Mouse (Mus musculus) C2C12 (cell line): ENCODE results near the gene Ankrd31. TPM values are rescaled to one million over a fixed set of nuclear protein-coding genes. Genes with fewer than 3 reads are reported as not detected.

Experiments
- H3K27me3 ChIP-seq: one replicate; pipeline ENCODE4 v1.6.1; 2011; ENCODE audit not compliant: control insufficient read depth, insufficient read depth, insufficient read length
- H3K36me3 ChIP-seq: one replicate; pipeline ENCODE4 v1.6.1; 2011; ENCODE audit not compliant: control insufficient read depth, insufficient read depth
- H3K4me3 ChIP-seq: one replicate; pipeline ENCODE4 v1.5.1; 2011; ENCODE audit warnings: mild to moderate bottlenecking, control low read depth; ENCODE audit not compliant: poor library complexity, insufficient read depth, severe bottlenecking
- H3K79me2 ChIP-seq: one replicate; pipeline ENCODE4 v1.6.1; 2011; ENCODE audit not compliant: control insufficient read depth, insufficient read depth
- H3K79me3 ChIP-seq: one replicate; pipeline ENCODE4 v1.6.1; 2011; ENCODE audit warnings: low read depth, control low read depth
- H3ac ChIP-seq: one replicate; pipeline ENCODE3; 2011; ENCODE audit warnings: low read depth; ENCODE audit not compliant: control insufficient read depth, insufficient read length
- CEBPB ChIP-seq: IDR thresholded peaks from one replicate; pipeline ENCODE4 v1.6.1; 2011; ENCODE audit warnings: low read depth, mild to moderate bottlenecking, control low read depth, moderate library complexity
- CTCF ChIP-seq: IDR thresholded peaks from one replicate; pipeline ENCODE4 v1.5.1; 2011; ENCODE audit not compliant: control insufficient read depth, insufficient read depth, insufficient read length
- FOSL1 ChIP-seq: IDR thresholded peaks from one replicate; pipeline ENCODE4 v1.8.0; 2011; ENCODE audit warnings: mild to moderate bottlenecking, low read length; ENCODE audit not compliant: poor library complexity, insufficient read depth, severe bottlenecking
- MAX ChIP-seq: IDR thresholded peaks from one replicate; pipeline ENCODE4 v1.6.1; 2011; ENCODE audit warnings: mild to moderate bottlenecking, control low read depth
- MYOD1 ChIP-seq: IDR thresholded peaks from one replicate; pipeline ENCODE4 v1.6.1; 2011; ENCODE audit warnings: low read depth; ENCODE audit not compliant: control insufficient read depth, insufficient read length
- MYOG ChIP-seq: IDR thresholded peaks from one replicate; pipeline ENCODE4 v1.6.1; 2011; ENCODE audit not compliant: control insufficient read depth, insufficient read length; ENCODE audit errors: extremely low read depth
- USF1 ChIP-seq: IDR thresholded peaks from one replicate; pipeline ENCODE4 v1.6.1; 2011; ENCODE audit warnings: low read depth, mild to moderate bottlenecking, control low read depth, moderate library complexity
- polyA plus RNA-seq: library from polyadenylated mRNA; unstranded; fragments of >200 nt; fragmentation: generic; extraction: Trizol; gene quantifications from one replicate; pipeline ENCODE4 v1.2.1, GENCODE M21; 2012; ENCODE audit warnings: missing spikeins

The Ankrd31 gene
- polyA plus RNA-seq, 1 experiment, result not detected

DNA sequence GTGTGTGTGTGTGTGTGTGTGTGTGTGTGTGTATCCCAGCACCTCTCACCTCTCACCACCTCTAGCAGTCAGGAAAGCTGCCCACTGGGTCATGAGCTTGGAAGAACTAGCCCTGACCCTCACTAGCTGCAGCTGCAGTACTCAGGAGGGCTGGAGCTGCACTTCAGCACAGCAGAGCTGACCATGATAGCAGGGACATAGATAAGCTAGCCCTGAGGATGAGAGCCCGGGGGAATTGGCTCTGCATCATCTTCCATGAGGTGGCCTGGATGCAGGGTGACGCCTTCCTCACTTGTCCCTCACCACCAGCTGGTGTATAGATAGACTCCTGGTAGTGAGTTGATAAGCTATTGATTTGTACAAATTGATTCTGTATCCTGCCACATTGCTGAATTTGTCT is 28.1 kb upstream of the Ankrd31 start:
- Histone ChIP-seq H3K4me3 (no peak overlapping the region), H3K36me3 (no peaks in the 10 kb centered on the region)

DNA sequence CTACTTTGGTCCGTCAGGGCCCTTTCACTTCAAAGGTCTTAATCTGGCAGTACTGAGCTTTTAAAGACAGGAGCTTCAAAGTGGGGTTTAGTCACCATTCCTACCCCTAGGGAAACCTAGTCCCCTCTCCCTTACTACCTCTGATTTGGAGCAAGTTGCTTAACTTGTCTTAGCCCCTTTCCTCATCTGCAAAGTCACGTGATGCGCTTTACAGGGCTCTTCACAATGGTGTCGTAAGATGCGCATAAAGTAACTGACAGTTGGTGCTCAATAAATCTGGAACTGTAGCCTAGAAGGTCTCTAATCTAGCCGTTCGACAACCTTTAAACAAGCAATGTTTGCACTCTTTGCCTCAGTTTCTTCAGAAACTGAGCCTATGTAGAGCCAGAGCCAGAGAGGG is 19.8 kb upstream of the Ankrd31 start:
- peaks cover 3% of the 10 kb centered on the region for H3K27me3 ChIP-seq
- H3ac ChIP-seq, result no peak overlapping the region
- H3K36me3 ChIP-seq, result no peaks in the 10 kb centered on the region
- TF ChIP-seq FOSL1 (no peak), MYOG (no peak), MYOD1 (no peak), CEBPB (no peak), CTCF (no peak), USF1 (peak; percentile 43), MAX (no peak)
- H3K4me3 ChIP-seq, result no peak overlapping the region
- no peaks in the 10 kb centered on the region for H3K79me3 ChIP-seq
- H3K79me2 ChIP-seq, result no peaks in the 10 kb centered on the region

More for the DNA sequence above, 28.1 kb upstream of the Ankrd31 start:
- TF ChIP-seq FOSL1, result no peak
- TF ChIP-seq MYOG, result no peak
- no peak for TF ChIP-seq MAX
- no peaks in the 10 kb centered on the region for H3K79me2 ChIP-seq
- H3K27me3 ChIP-seq, result peaks cover 3% of the 10 kb centered on the region
- no peaks in the 10 kb centered on the region for H3K79me3 ChIP-seq
- H3ac ChIP-seq, result no peak overlapping the region

DNA sequence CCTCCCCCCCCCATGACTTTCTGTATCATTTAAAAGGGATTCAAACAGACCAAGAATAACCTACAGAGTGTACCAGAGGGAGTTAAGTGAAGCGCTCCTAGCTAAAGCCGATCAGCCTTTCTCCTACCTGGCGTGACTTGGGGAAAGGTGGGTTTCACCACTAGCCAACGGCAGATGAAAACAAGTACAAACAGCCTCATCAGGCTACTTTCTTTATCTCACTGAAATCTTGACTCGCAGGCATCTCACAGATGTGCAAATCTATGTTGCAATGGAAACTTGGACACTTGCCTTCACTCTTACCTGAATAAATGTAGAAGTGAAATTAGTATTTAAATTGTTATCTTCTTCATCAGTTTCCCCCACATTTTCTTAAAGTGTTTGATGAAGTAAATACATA is 18.9 kb upstream of the Ankrd31 start:
- Histone ChIP-seq H3ac (no peak overlapping the region), H3K4me3 (no peak overlapping the region), H3K27me3 (no peaks in the 10 kb centered on the region), H3K79me2 (no peaks in the 10 kb centered on the region), H3K79me3 (no peaks in the 10 kb centered on the region), H3K36me3 (no peaks in the 10 kb centered on the region)
- TF ChIP-seq MYOG, result no peak
- TF ChIP-seq USF1, result no peak
- TF ChIP-seq CTCF, result no peak
- no peak for TF ChIP-seq MYOD1
- no peak for TF ChIP-seq CEBPB
- TF ChIP-seq FOSL1, result no peak
- TF ChIP-seq MAX, result no peak

DNA sequence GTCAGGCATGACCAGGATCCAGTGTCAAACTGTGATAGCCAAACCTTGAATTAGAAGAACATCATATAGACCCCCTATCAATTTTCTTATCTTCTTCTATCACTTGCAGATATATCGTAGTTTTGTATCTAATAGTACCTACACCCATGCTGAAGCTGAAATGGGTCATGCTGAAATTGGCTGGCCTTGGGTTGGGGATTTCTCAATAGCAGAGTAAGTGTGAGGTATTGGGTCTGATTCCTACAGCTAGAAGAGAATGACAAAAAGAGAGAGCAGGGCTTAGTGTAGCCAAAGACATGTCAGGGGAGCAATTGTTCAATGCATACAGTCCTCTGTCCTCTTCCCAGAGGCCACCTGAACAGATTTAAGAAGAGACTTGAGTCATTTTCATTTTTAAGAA is 18.0 kb upstream of the Ankrd31 start:
- no peak overlapping the region for H3ac ChIP-seq

DNA sequence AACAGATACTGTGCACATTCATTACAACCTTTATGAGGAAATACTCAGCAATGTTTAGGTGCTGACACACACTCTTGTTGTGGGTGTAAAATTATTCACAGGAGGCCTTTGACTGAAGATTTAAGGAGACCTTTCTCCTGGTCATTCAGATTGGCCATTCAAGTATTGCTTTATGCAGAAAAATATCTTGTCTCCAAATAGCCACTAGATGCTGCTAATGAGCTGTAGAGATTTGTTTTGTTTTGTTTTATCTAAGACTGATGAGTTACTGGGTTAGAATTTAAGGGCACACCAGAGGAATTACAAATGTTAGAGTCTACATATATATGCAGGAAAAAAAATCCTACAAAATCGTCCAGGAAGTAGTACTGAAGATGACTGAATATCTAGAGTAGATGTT is 12.9 kb upstream of the Ankrd31 start:
- Histone ChIP-seq H3K27me3 (no peaks in the 10 kb centered on the region), H3K4me3 (no peak overlapping the region), H3K79me3 (no peaks in the 10 kb centered on the region), H3ac (no peak overlapping the region), H3K36me3 (no peaks in the 10 kb centered on the region), H3K79me2 (no peaks in the 10 kb centered on the region)
- TF ChIP-seq FOSL1 (no peak), USF1 (no peak), MYOD1 (no peak), MYOG (no peak), CTCF (no peak), MAX (no peak), CEBPB (no peak)

More for the DNA sequence above, 18.0 kb upstream of the Ankrd31 start:
- Histone ChIP-seq H3K4me3 (no peak overlapping the region), H3K36me3 (no peaks in the 10 kb centered on the region), H3K27me3 (no peaks in the 10 kb centered on the region), H3K79me3 (no peaks in the 10 kb centered on the region), H3K79me2 (no peaks in the 10 kb centered on the region)
- TF ChIP-seq CTCF, result no peak
- TF ChIP-seq FOSL1, result no peak
- no peak for TF ChIP-seq CEBPB
- TF ChIP-seq USF1, result no peak
- TF ChIP-seq MAX, result no peak
- no peak for TF ChIP-seq MYOG

DNA sequence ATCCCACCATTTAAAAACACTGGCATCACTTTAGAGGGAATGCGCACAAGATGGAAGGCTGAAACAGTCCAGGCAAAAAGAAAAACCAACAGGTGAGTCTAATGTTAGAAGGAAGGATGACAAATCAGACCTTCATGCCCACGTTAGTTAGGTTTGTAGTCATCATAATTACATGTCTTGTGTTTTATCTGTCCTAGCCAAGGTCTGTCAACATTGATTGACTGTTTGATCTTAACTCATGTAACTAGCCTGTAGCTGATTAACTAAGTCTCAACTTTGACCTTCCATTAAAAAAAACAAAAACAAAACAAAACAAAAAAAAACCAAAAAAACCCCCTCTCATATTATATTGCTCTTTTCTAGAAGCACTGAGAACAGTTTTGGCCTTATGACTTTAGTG is 7.9 kb upstream of the Ankrd31 start:
- no peaks in the 10 kb centered on the region for H3K27me3 ChIP-seq
- no peaks in the 10 kb centered on the region for H3K36me3 ChIP-seq
- no peak overlapping the region for H3ac ChIP-seq
- H3K4me3 ChIP-seq, result no peak overlapping the region
- no peaks in the 10 kb centered on the region for H3K79me3 ChIP-seq
- TF ChIP-seq MYOG (no peak), MYOD1 (no peak), CEBPB (no peak), FOSL1 (no peak), USF1 (no peak), CTCF (no peak), MAX (no peak)
- H3K79me2 ChIP-seq, result no peaks in the 10 kb centered on the region

DNA sequence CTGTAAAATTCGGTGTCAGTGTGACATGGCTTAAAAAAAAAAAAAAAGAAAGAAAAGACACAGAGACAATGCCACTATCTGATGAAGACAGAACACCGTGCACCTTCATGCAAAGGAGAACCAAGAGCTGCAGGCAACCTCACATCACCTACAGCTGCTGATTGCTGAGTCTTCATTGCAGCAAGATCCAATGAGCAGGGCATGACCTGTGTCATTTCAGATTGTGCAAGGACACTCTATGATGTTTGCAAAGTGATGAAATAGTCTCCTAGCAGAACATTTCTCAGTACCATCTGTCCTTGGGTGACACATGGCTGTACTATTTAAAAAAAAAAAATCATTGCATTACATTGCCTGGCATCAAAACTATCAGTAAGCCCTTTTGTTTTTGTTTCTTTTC is 5.2 kb upstream of the Ankrd31 start:
- Histone ChIP-seq H3K79me2 (no peaks in the 10 kb centered on the region), H3K27me3 (no peaks in the 10 kb centered on the region), H3K36me3 (no peaks in the 10 kb centered on the region), H3K4me3 (no peak overlapping the region), H3K79me3 (no peaks in the 10 kb centered on the region), H3ac (no peak overlapping the region)
- no peak for TF ChIP-seq MYOD1
- no peak for TF ChIP-seq MAX
- no peak for TF ChIP-seq USF1
- no peak for TF ChIP-seq MYOG
- no peak for TF ChIP-seq CTCF
- TF ChIP-seq FOSL1, result no peak
- TF ChIP-seq CEBPB, result no peak
